Mouse (Mus musculus) kidney, postnatal 25 days (tissue): ENCODE results near the gene Nup160.

Experiments
- DNase-seq, 2 experiments: peaks; one replicate each; pipeline ENCODE4 v3.0.0; 2021; ENCODE audit warnings: mixed read lengths in 2 of 2

Gene Nup160

GRCm38 (mm10) chr2:90745740-90746537, 68.9 kb downstream of the Nup160 start:
- DNase-seq, result peak in 1 of 2 experiments; percentile 48

DNA sequence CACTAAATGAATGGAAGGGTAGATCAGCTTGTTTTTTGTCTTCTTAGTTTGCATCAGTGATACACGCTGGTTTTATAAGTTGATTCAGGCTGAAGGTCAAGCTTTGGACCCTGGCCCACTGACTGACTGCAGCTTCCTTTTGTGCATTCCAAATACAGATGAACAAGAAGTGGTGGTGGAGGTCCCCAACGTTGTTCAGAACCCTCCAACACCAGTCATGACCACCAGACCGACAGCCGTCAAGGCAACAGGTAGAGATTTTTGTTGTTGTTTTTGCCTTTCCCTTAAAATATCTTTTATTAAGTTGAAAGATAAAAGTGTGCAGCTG, 69.5 kb downstream of the Nup160 start:
- DNase-seq, result peak in 1 of 2 experiments; percentile 18

GRCm38 (mm10) chr2:90747131-90747530, 70.1 kb downstream of the Nup160 start:
- no peak for DNase-seq

GRCm38 (mm10) chr2:90749676-90750459, 72.9 kb downstream of the Nup160 start:
- DNase-seq, result no peak

DNA sequence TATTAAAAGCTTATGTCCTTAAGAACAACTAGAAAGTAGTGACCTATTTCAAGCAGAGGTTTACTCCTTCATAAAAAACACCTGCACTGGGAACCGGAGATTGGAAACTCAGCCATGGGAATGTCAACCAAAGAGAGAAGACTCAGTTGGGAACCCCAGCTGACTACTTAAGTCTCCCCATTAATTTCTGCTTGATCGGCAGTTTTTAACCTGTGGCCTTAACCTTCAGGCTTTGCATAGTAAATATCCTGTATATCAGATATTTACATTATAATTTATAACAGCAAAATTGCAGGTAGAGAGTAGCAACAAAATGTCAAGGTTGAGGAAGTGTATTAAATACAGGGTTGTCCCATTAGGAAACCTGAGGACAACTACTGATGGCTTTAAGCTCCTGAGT, 76.5 kb downstream of the Nup160 start:
- DNase-seq, result no peak

DNA sequence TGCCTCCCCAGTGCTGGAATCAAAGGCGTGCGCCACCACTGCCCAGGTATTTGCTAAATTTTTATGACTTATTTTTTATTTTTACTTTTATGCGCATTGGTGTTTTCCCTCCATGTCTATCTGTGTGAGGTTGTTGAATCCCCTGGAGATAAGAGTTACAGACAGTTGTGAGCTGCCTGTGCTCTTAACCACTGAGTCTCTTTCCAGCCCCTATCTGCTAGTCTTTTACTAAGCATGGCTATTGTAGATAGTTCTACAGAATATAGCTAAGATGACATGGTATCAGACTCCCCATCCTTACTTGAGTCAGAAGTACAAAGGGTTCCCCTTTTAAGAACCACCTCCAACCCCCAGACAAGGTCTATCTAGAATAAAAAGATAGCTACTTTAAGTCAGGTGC, 77.2 kb downstream of the Nup160 start:
- no peak for DNase-seq

- no peak for DNase-seq
Measured at GRCm38 (mm10) chr2:90765123-90765522, 88.1 kb downstream of the Nup160 start.

- DNase-seq, result no peak
Measured at GRCm38 (mm10) chr2:90781323-90781722, 104.3 kb downstream of the Nup160 start.

DNA sequence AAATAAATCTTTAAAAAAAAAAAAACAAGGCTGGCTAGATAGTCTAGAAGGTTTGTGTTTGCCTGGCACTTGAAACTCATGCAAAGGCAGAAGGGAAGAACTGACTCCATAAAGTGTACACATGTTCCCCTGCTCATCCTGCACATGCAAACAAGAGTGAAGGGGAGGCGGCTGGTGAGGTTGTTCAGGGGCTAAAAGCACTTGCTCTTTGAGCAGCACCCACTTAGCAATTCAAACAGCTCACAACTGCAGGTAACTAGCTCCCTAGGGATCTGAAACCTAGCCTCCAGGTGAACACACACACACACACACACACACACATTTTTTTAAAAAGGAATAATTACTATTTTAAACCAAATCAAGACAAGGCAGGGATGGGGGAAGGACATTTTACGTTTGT, 104.9 kb downstream of the Nup160 start:
- no peak for DNase-seq

DNA sequence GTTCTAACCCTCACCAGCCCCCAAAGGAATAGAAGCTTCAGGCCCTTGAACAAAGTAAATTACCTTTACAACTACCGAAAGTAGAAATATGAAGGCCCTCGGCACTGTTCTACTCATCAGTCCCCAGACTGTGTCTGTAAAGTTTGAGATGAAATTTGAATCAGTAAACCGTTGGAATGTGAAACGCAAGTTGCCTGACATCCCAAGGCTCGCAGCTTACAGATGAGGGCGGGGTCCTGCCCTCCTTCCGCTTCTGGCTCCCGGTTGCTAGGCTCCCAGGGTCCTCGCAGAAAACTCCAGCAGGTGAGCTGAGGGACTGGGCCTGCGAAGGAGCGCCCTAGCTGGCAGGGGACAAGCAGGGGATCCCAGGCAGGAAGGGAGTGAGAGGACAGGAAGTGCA, 105.4 kb downstream of the Nup160 start, which contains the start of gene Agbl2:
Gene Agbl2, plus strand, starts transcription at position 270 of the 400 bp plus-strand sequence.
- peak; percentile 8 to 55 for DNase-seq

GRCm38 (mm10) chr2:90782901-90783486, 106.0 kb downstream of the Nup160 start:
- peak; percentile 11 to 42 for DNase-seq
